In genomic region chr6:31080279-31080678, GRCm38 (mm10) we compare ENCODE assay signal across 20 mouse cellular contexts.
DNase-seq lines count a peak whose midpoint lies in the region; ATAC-seq and TF ChIP-seq lines count a peak whose summit lies in the region.
"Had no signal": no experiment of that assay in that cellular context is flagged by ENCODE, and none has a peak within 500 bp of the region (broad histone marks: within the 10 kb centered on the region; RNA-seq: fewer than 3 reads in every experiment).

No protein-coding gene starts in this region.

- no peaks in the 10 kb centered on the region for H3K27me3 ChIP-seq in liver, postnatal 0 days (ENCODE audit: insufficient read depth, low read length)
- no peaks in the 10 kb centered on the region for H3K27me3 ChIP-seq in liver, embryonic 11.5 days (replicated peaks; ENCODE audit: control insufficient read depth, insufficient read depth, low read length)
- H3K27me3 ChIP-seq in stomach, embryonic 15.5 days (replicated peaks): no peaks in the 10 kb centered on the region
- H3K27me3 ChIP-seq in stomach, postnatal 0 days (ENCODE audit: control insufficient read depth, insufficient read depth, low read length): no peaks in the 10 kb centered on the region
- H3K27me3 ChIP-seq in small intestine, adult 2 months (ENCODE audit: control insufficient read depth, insufficient read depth, low read length): no peaks in the 10 kb centered on the region
- H3K27me3 ChIP-seq: embryonic facial prominence, embryonic 13.5 days; forebrain, embryonic 13.5 days; heart, embryonic 13.5 days; limb, embryonic 12.5 days; liver, embryonic 12.5 days; neural tube, embryonic 15.5 days; Patski had no signal

- H3K9me3 ChIP-seq in liver, postnatal 0 days (ENCODE audit: low read length): no peaks in the 10 kb centered on the region
- H3K9me3 ChIP-seq in liver, embryonic 11.5 days (ENCODE audit: control insufficient read depth, low read length): no peaks in the 10 kb centered on the region
- H3K9me3 ChIP-seq in stomach, embryonic 15.5 days: no peaks in the 10 kb centered on the region
- no peaks in the 10 kb centered on the region for H3K9me3 ChIP-seq in stomach, postnatal 0 days (ENCODE audit: control insufficient read depth, low read length)
- H3K9me3 ChIP-seq: embryonic facial prominence, embryonic 13.5 days; forebrain, embryonic 13.5 days; heart, embryonic 13.5 days; limb, embryonic 12.5 days; liver, embryonic 12.5 days; neural tube, embryonic 15.5 days had no signal

- H3K9ac ChIP-seq in liver, postnatal 0 days (replicated peaks): no peak overlapping the region
- H3K9ac ChIP-seq in liver, embryonic 11.5 days (ENCODE audit: low read depth, low read length): no peak overlapping the region
- H3K9ac ChIP-seq in stomach, embryonic 15.5 days: no peak overlapping the region
- no peak overlapping the region for H3K9ac ChIP-seq in stomach, postnatal 0 days (ENCODE audit: low read length)
- H3K9ac ChIP-seq: embryonic facial prominence, embryonic 13.5 days; forebrain, embryonic 13.5 days; heart, embryonic 13.5 days; hindbrain, embryonic 14.5 days; limb, embryonic 12.5 days; liver, embryonic 12.5 days; lung, embryonic 14.5 days; neural tube, embryonic 15.5 days had no signal

- TF ChIP-seq POLR2A in bone marrow, adult 2 months (IDR thresholded peaks at IDR 0.05; ENCODE audit: borderline replicate concordance, control insufficient read depth, low read depth, low read length): no peak
- TF ChIP-seq POLR2A in small intestine, adult 2 months (IDR thresholded peaks at IDR 0.05; ENCODE audit: low read depth, low read length): no peak

- 0 out of 2 replicates have a peak overlapping the region, but pooled peaks have one; percentile 40 for H3K27ac ChIP-seq in liver, postnatal 0 days (ENCODE audit: low read depth)
- H3K27ac ChIP-seq in liver, embryonic 11.5 days (ENCODE audit: low read depth, low read length): no peak overlapping the region
- 0 out of 2 replicates have a peak overlapping the region, but pooled peaks have one; percentile 1 for H3K27ac ChIP-seq in stomach, embryonic 15.5 days
- H3K27ac ChIP-seq in stomach, postnatal 0 days (replicated peaks): no peak overlapping the region
- peak overlapping the region; percentile 12; the same call in 1 of the 2 replicates for H3K27ac ChIP-seq in bone marrow, adult 2 months (ENCODE audit: control insufficient read depth, insufficient read depth, low read depth, low read length, poor library complexity)
- H3K27ac ChIP-seq in small intestine, adult 2 months (ENCODE audit: insufficient read depth, low read depth, low read length): peak overlapping the region; percentile 57
- H3K27ac ChIP-seq: embryonic facial prominence, embryonic 13.5 days; forebrain, embryonic 13.5 days; heart, embryonic 13.5 days; hindbrain, embryonic 14.5 days; limb, embryonic 12.5 days; liver, embryonic 12.5 days; neural tube, embryonic 15.5 days had no signal

- 0 out of 2 replicates have a peak, but pooled peaks cover 4% of the 10 kb centered on the region for H3K36me3 ChIP-seq in liver, postnatal 0 days (replicated peaks; ENCODE audit: insufficient read depth, low read length)
- H3K36me3 ChIP-seq in liver, embryonic 11.5 days (ENCODE audit: control insufficient read depth, insufficient read depth, low read length): no peaks in the 10 kb centered on the region
- H3K36me3 ChIP-seq in stomach, embryonic 15.5 days: no peaks in the 10 kb centered on the region
- H3K36me3 ChIP-seq in stomach, postnatal 0 days (ENCODE audit: control insufficient read depth, insufficient read depth, low read length): no peaks in the 10 kb centered on the region
- peaks cover 44% of the 10 kb centered on the region for H3K36me3 ChIP-seq in small intestine, adult 2 months (ENCODE audit: control insufficient read depth, insufficient read depth, low read length)
- H3K36me3 ChIP-seq: embryonic facial prominence, embryonic 13.5 days; heart, embryonic 13.5 days; limb, embryonic 12.5 days; neural tube, embryonic 15.5 days had no signal

- H3K4me3 ChIP-seq in liver, postnatal 0 days (ENCODE audit: low read depth, low read length): no peak overlapping the region
- H3K4me3 ChIP-seq in liver, embryonic 11.5 days (ENCODE audit: low read depth, low read length): no peak overlapping the region
- H3K4me3 ChIP-seq in stomach, embryonic 15.5 days (replicated peaks): no peak overlapping the region
- no peak overlapping the region for H3K4me3 ChIP-seq in stomach, postnatal 0 days (ENCODE audit: low read depth, low read length)
- no peak overlapping the region for H3K4me3 ChIP-seq in bone marrow, adult 2 months (replicated peaks; ENCODE audit: control insufficient read depth, low read depth, low read length)
- no peak overlapping the region for H3K4me3 ChIP-seq in small intestine, adult 2 months (ENCODE audit: low read depth, low read length)
- H3K4me3 ChIP-seq: embryonic facial prominence, embryonic 13.5 days; forebrain, embryonic 13.5 days; heart, embryonic 13.5 days; limb, embryonic 12.5 days; liver, embryonic 12.5 days; neural tube, embryonic 15.5 days had no signal

- peaks cover 6% of the 10 kb centered on the region for H3K4me1 ChIP-seq in liver, postnatal 0 days (ENCODE audit: insufficient read depth)
- H3K4me1 ChIP-seq in liver, embryonic 11.5 days (replicated peaks; ENCODE audit: control insufficient read depth, insufficient read depth, low read length): peaks cover 19% of the 10 kb centered on the region
- H3K4me1 ChIP-seq in stomach, embryonic 15.5 days: peaks cover 28% of the 10 kb centered on the region
- peaks cover 7% of the 10 kb centered on the region for H3K4me1 ChIP-seq in stomach, postnatal 0 days (replicated peaks; ENCODE audit: control insufficient read depth, insufficient read depth)
- H3K4me1 ChIP-seq in bone marrow, adult 2 months (ENCODE audit: control insufficient read depth, insufficient read depth, low read length): peaks cover 5% of the 10 kb centered on the region; the same call in 1 of the 2 replicates
- H3K4me1 ChIP-seq in small intestine, adult 2 months (ENCODE audit: control insufficient read depth, insufficient read depth, insufficient read length, low read length): peaks cover 49% of the 10 kb centered on the region

- 80% methylated on average over 4 of the region's 4 CpGs for WGBS in liver, postnatal 0 days (ENCODE audit: insufficient replicate concordance)
- whole genome bisulfite sequencing in liver, embryonic 11.5 days: 80% methylated on average over 4 of the region's 4 CpGs
- 64% methylated on average over 4 of the region's 4 CpGs for WGBS in stomach, embryonic 15.5 days
- WGBS in stomach, postnatal 0 days: 51% methylated on average over 4 of the region's 4 CpGs
- WGBS in bone marrow, adult 2 months: 45% methylated on average over 4 of the region's 4 CpGs
- 61% methylated on average over 4 of the region's 4 CpGs for WGBS in small intestine, adult 2 months

- DNase-seq in liver, postnatal 0 days: no peak
- DNase-seq in liver, embryonic 11.5 days (ENCODE audit: low spot score): no peak
- DNase-seq in stomach, postnatal 0 days (ENCODE audit: low spot score): no peak
- DNase-seq in kidney, postnatal 25 days: no peak
- no peak for DNase-seq in gastrocnemius, adult 18-20 months (ENCODE audit: low spot score)
- DNase-seq: embryo, embryonic 11 days; gastrocnemius, postnatal 14 days; kidney, adult 18-20 months; lung, embryonic 14.5 days had no signal

- TF ChIP-seq EP300 in liver, postnatal 0 days (IDR thresholded peaks at IDR 0.05; ENCODE audit: low read depth): no peak
- TF ChIP-seq EP300 in stomach, postnatal 0 days (optimal IDR thresholded peaks at IDR 0.05): no peak

- H3K4me2 ChIP-seq in liver, postnatal 0 days (ENCODE audit: low read depth, low read length): no peak overlapping the region
- no peak overlapping the region for H3K4me2 ChIP-seq in liver, embryonic 11.5 days
- H3K4me2 ChIP-seq in stomach, embryonic 15.5 days: no peak overlapping the region
- no peak overlapping the region for H3K4me2 ChIP-seq in stomach, postnatal 0 days (replicated peaks; ENCODE audit: low read depth)
- H3K4me2 ChIP-seq: embryonic facial prominence, embryonic 13.5 days; forebrain, embryonic 13.5 days; heart, embryonic 13.5 days; hindbrain, embryonic 14.5 days; limb, embryonic 12.5 days; liver, embryonic 12.5 days; lung, embryonic 14.5 days; neural tube, embryonic 15.5 days had no signal

- ATAC-seq in liver, postnatal 0 days: no peak
- ATAC-seq in liver, embryonic 11.5 days (replicated peaks; ENCODE audit: low FRiP score): no peak
- no peak for ATAC-seq in stomach, embryonic 15.5 days (ENCODE audit: insufficient read depth, low FRiP score, low read depth)
- ATAC-seq in stomach, postnatal 0 days (ENCODE audit: low FRiP score, low TSS enrichment): no peak
- ATAC-seq: forebrain, embryonic 13.5 days; liver, embryonic 12.5 days; Patski had no signal

- no peak for TF ChIP-seq CTCF in liver, postnatal 0 days (IDR thresholded peaks at IDR 0.05; ENCODE audit: low read depth)
- TF ChIP-seq CTCF in stomach, postnatal 0 days (IDR thresholded peaks at IDR 0.05; ENCODE audit: low read depth): no peak
- TF ChIP-seq CTCF in bone marrow, adult 2 months (IDR thresholded peaks at IDR 0.05; ENCODE audit: control insufficient read depth, insufficient read depth, low read length): no peak
- TF ChIP-seq CTCF in small intestine, adult 2 months (IDR thresholded peaks at IDR 0.05; ENCODE audit: extremely low read depth, insufficient read length, insufficient replicate concordance, low read depth, low read length): no peak

Comparison
In these comparisons a context has a peak if more than half of its experiments do, and no peak if none do; other contexts are left out.
1. H3K27ac ChIP-seq: peak in liver, postnatal 0 days (single experiment), stomach, embryonic 15.5 days (single experiment), bone marrow, adult 2 months (single experiment) and small intestine, adult 2 months (single experiment); none in liver, embryonic 11.5 days (single experiment) and stomach, postnatal 0 days (single experiment).